Mouse (Mus musculus): ENCODE data around the gene Coro1c. TPM values are rescaled to one million over a fixed set of nuclear protein-coding genes. Genes with fewer than 3 reads are reported as not detected.

Gene Coro1c
- total and polyA plus RNA-seq, 3 experiments = 77.3 to 158 (median 103) TPM

DNA sequence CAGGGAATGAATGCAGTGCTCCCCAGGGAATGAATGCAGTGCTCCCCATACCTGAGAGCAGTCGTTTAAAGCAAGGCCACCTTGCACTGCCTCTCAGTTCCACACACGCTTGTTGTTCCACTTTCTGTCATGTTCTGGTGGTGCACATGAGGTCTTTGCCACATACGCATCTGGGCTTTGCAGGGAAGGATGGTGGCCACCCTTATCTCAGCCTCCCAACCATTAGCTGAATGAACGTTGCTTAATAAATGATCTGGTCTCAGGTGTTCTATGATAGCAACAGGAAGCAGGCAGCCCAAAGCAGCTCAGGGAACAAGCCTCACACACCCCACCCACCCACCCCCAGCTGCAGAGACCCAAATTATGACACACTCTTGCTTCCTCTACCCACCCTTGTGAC is 16.1 kb upstream of the Coro1c start:
- Histone ChIP-seq H3K36me3 (ENCODE audit: control insufficient read depth in 1 of 2, insufficient read depth in 2 of 2, low read length in 2 of 2) (no peaks in the 10 kb centered on the region), H3K27ac (ENCODE audit: control insufficient read depth, low read depth, low read length) (no peak overlapping the region), H3K27me3 (ENCODE audit: control insufficient read depth in 1 of 2, insufficient read depth in 2 of 2, low read length in 2 of 2) (no peaks in the 10 kb centered on the region), H3K9ac (ENCODE audit: control insufficient read depth, low read depth, low read length, poor library complexity, severe bottlenecking) (no peak overlapping the region), H3K79me2 (ENCODE audit: control insufficient read depth, insufficient read depth, low read length, poor library complexity) (no peaks in the 10 kb centered on the region), H3K4me1 (ENCODE audit: control insufficient read depth in 1 of 2, insufficient read depth in 2 of 2, low read length in 2 of 2) (peaks cover 0 to 3% of the 10 kb centered on the region in 2 experiments; a peak in 1 of 4 replicates), H3K4me3 (ENCODE audit: control insufficient read depth in 1 of 2, insufficient read depth in 1 of 2, low read depth in 2 of 2, low read length in 2 of 2) (no peak overlapping the region), H3K9me3 (replicated peaks; ENCODE audit: insufficient read depth, low read length) (no peaks in the 10 kb centered on the region)
- DNase-seq (ENCODE audit: low read depth, low spot score) = peak; percentile 50
- TF ChIP-seq NELFE (IDR thresholded peaks at IDR 0.05; ENCODE audit: low read depth, low read length) (no peak), SIN3A (IDR thresholded peaks at IDR 0.05; ENCODE audit: low read length) (no peak), EP300 (IDR thresholded peaks at IDR 0.05; ENCODE audit: low read depth in 1 of 2, low read length in 2 of 2) (peak in 1 of 2 experiments; percentile 34; a peak in 1 of 4 replicates), TAL1 (IDR thresholded peaks at IDR 0.05; ENCODE audit: low read length) (peak; percentile 36; the same call in 1 of the 2 replicates)

- Histone ChIP-seq H3K9ac (ENCODE audit: control insufficient read depth, low read depth, low read length, poor library complexity, severe bottlenecking) (no peak overlapping the region), H3K27ac (ENCODE audit: control insufficient read depth, low read depth, low read length) (no peak overlapping the region), H3K4me3 (ENCODE audit: control insufficient read depth in 1 of 2, insufficient read depth in 1 of 2, low read depth in 2 of 2, low read length in 2 of 2) (no peak overlapping the region), H3K79me2 (ENCODE audit: control insufficient read depth, insufficient read depth, low read length, poor library complexity) (no peaks in the 10 kb centered on the region), H3K9me3 (replicated peaks; ENCODE audit: insufficient read depth, low read length) (no peaks in the 10 kb centered on the region), H3K4me1 (ENCODE audit: control insufficient read depth in 1 of 2, insufficient read depth in 2 of 2, low read length in 2 of 2) (peaks cover 0 to 3% of the 10 kb centered on the region in 2 experiments; a peak in 1 of 4 replicates), H3K36me3 (ENCODE audit: control insufficient read depth in 1 of 2, insufficient read depth in 2 of 2, low read length in 2 of 2) (no peaks in the 10 kb centered on the region), H3K27me3 (ENCODE audit: control insufficient read depth in 1 of 2, insufficient read depth in 2 of 2, low read length in 2 of 2) (no peaks in the 10 kb centered on the region)
- no peak for TF ChIP-seq MAZ (IDR thresholded peaks at IDR 0.05; ENCODE audit: low read depth, low read length)
- DNase-seq (ENCODE audit: low read depth, low spot score) = no peak
Observed at GRCm38 (mm10) chr5:113921310-113922166, 13.0 kb upstream of the Coro1c start.

- TF ChIP-seq ETS1 (IDR thresholded peaks at IDR 0.05; ENCODE audit: low read depth, low read length) = no peak
- no peak for TF ChIP-seq CTCF (IDR thresholded peaks at IDR 0.05 in 2 of 3, conservative IDR thresholded peaks at IDR 0.05 in 1 of 3; ENCODE audit: control insufficient read depth in 1 of 3, insufficient read depth in 1 of 3, low read depth in 2 of 3, low read length in 3 of 3, poor library complexity in 1 of 3, severe bottlenecking in 1 of 3)
- no peak for TF ChIP-seq SIN3A (IDR thresholded peaks at IDR 0.05; ENCODE audit: low read length)
- no peak overlapping the region for H3K9ac ChIP-seq (ENCODE audit: control insufficient read depth, low read depth, low read length, poor library complexity, severe bottlenecking)
- no peak overlapping the region for H3K27ac ChIP-seq (ENCODE audit: control insufficient read depth, low read depth, low read length)
- H3K27me3 ChIP-seq (ENCODE audit: control insufficient read depth in 1 of 2, insufficient read depth in 2 of 2, low read length in 2 of 2) = no peaks in the 10 kb centered on the region
- H3K36me3 ChIP-seq (ENCODE audit: control insufficient read depth in 1 of 2, insufficient read depth in 2 of 2, low read length in 2 of 2) = no peaks in the 10 kb centered on the region
- no peak for DNase-seq (ENCODE audit: low read depth, low spot score)
- no peak overlapping the region for H3K4me3 ChIP-seq (ENCODE audit: control insufficient read depth in 1 of 2, insufficient read depth in 1 of 2, low read depth in 2 of 2, low read length in 2 of 2)
- no peaks in the 10 kb centered on the region for H3K79me2 ChIP-seq (ENCODE audit: control insufficient read depth, insufficient read depth, low read length, poor library complexity)
- no peaks in the 10 kb centered on the region for H3K9me3 ChIP-seq (replicated peaks; ENCODE audit: insufficient read depth, low read length)
- H3K4me1 ChIP-seq (ENCODE audit: control insufficient read depth in 1 of 2, insufficient read depth in 2 of 2, low read length in 2 of 2) = no peaks in the 10 kb centered on the region
Observed at GRCm38 (mm10) chr5:113919060-113919459, 10.5 kb upstream of the Coro1c start.

DNA sequence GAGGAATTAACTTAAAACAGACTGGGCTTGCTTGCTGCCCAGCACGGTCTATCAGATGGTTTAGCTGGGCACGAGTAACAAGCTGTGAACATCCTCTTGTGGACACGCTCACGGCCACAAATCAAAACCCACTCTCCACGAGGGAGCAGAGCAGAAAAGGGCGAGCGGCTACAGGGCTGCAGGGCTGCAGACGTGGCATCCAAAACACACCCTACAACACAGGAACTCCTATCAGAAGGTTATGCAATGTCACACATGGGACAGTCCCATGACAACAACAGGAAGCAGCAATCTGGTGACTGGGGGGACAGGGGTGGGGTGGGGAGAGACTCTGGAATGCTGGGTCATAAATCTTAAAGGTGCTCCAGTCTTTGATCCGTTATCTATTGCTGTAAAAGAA is 10.1 kb upstream of the Coro1c start:
- H3K9me3 ChIP-seq (replicated peaks; ENCODE audit: insufficient read depth, low read length) = no peaks in the 10 kb centered on the region
- no peak overlapping the region for H3K9ac ChIP-seq (ENCODE audit: control insufficient read depth, low read depth, low read length, poor library complexity, severe bottlenecking)
- no peak overlapping the region for H3K4me3 ChIP-seq (ENCODE audit: control insufficient read depth in 1 of 2, insufficient read depth in 1 of 2, low read depth in 2 of 2, low read length in 2 of 2)
- H3K4me1 ChIP-seq (ENCODE audit: control insufficient read depth in 1 of 2, insufficient read depth in 2 of 2, low read length in 2 of 2) = no peaks in the 10 kb centered on the region
- H3K36me3 ChIP-seq (ENCODE audit: control insufficient read depth in 1 of 2, insufficient read depth in 2 of 2, low read length in 2 of 2) = no peaks in the 10 kb centered on the region
- H3K27ac ChIP-seq (ENCODE audit: control insufficient read depth, low read depth, low read length) = no peak overlapping the region
- H3K79me2 ChIP-seq (ENCODE audit: control insufficient read depth, insufficient read depth, low read length, poor library complexity) = no peaks in the 10 kb centered on the region
- TF ChIP-seq MYB (IDR thresholded peaks at IDR 0.05; ENCODE audit: low read depth, low read length) (no peak), CTCF (IDR thresholded peaks at IDR 0.05 in 2 of 3, conservative IDR thresholded peaks at IDR 0.05 in 1 of 3; ENCODE audit: control insufficient read depth in 1 of 3, insufficient read depth in 1 of 3, low read depth in 2 of 3, low read length in 3 of 3, poor library complexity in 1 of 3, severe bottlenecking in 1 of 3) (no peak), UBTF (IDR thresholded peaks at IDR 0.05; ENCODE audit: borderline replicate concordance, insufficient read depth, low read depth, low read length) (no peak), JUND (IDR thresholded peaks at IDR 0.05; ENCODE audit: low read depth, low read length) (no peak), POLR2AphosphoS5 (IDR thresholded peaks at IDR 0.05; ENCODE audit: borderline replicate concordance, low read depth, low read length) (no peak), RCOR1 (IDR thresholded peaks at IDR 0.05; ENCODE audit: low read depth, low read length) (no peak), MAFK (IDR thresholded peaks at IDR 0.05; ENCODE audit: borderline replicate concordance, low read depth, low read length) (no peak), ZC3H11A (IDR thresholded peaks at IDR 0.05; ENCODE audit: low read depth, low read length) (no peak), EP300 (IDR thresholded peaks at IDR 0.05; ENCODE audit: low read depth in 1 of 2, low read length in 2 of 2) (no peak), USF2 (IDR thresholded peaks at IDR 0.05; ENCODE audit: borderline replicate concordance in 1 of 2, insufficient read depth in 1 of 2, low read depth in 1 of 2, low read length in 2 of 2) (no peak)
- no peak for DNase-seq (ENCODE audit: low read depth, low spot score)
- no peaks in the 10 kb centered on the region for H3K27me3 ChIP-seq (ENCODE audit: control insufficient read depth in 1 of 2, insufficient read depth in 2 of 2, low read length in 2 of 2)

Data from MEL (cell line).